Mouse (Mus musculus): ENCODE data around the gene Olfr139.

DNA sequence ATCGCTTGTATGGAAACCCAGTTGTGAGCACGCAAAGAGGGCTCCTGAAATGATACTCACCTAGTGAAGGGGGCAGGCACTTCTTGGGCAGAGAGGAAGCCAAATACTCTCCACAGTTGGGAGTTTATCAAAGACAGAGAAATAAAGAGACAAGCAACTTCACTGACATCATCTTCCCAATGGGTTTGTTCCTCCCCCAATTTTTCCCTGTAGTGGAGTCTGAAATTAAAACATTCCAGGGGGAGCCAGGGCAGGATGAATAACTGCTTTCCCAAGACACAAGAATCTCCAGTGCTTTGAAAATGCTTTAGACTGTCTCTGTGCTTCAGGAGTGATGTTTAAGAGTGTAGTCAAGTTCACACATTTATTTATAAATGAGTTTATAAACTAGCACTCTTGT, at the start of gene Olfr139, which contains the start of gene Olfr399:
- no peak for TF ChIP-seq CTCF (IDR thresholded peaks at IDR 0.05; ENCODE audit: low read depth)
- no peak for TF ChIP-seq EP300 (IDR thresholded peaks at IDR 0.05; ENCODE audit: low read depth)

Measured in liver, embryonic 14.5 days (tissue).